Mouse (Mus musculus) lung, postnatal 0 days (tissue): Measurements from ENCODE around the gene Rb1. TPM values are rescaled to one million over a fixed set of nuclear protein-coding genes. Genes with fewer than 3 reads are reported as not detected.

ENCODE experiments used
- ATAC-seq: fragments of 200-750 bp; cut with Nextera tagmentation; 2 replicates; pipeline ENCODE4 v1.8.0; 2017; ENCODE audit warnings: moderate library complexity
- DNase-seq: peaks from one replicate; pipeline ENCODE4 v3.0.0-alpha.2; 2016; ENCODE audit warnings: low spot score
- H3K27ac ChIP-seq: fragments of 300-500 bp; sonication (generic); 2 replicates; pipeline ENCODE4 v1.5.1; 2014; ENCODE audit warnings: antibody characterized with exemption, mild to moderate bottlenecking, low read length, mixed read lengths
- H3K27me3 ChIP-seq: fragments of 300-500 bp; sonication (generic); replicated peaks from 2 replicates; pipeline ENCODE4 v1.6.1; 2014; ENCODE audit warnings: low read length, mixed read lengths; ENCODE audit not compliant: insufficient read depth
- H3K36me3 ChIP-seq: fragments of 300-500 bp; sonication (generic); 2 replicates; pipeline ENCODE4 v1.6.1; 2014; ENCODE audit warnings: low read length, mixed read lengths; ENCODE audit not compliant: insufficient read depth
- H3K4me1 ChIP-seq: fragments of 300-500 bp; sonication (generic); 2 replicates; pipeline ENCODE4 v1.6.1; 2014; ENCODE audit warnings: antibody characterized with exemption, low read depth, low read length, mixed read lengths; ENCODE audit not compliant: insufficient read depth
- H3K4me2 ChIP-seq: fragments of 300-500 bp; sonication (generic); replicated peaks from 2 replicates; pipeline ENCODE4 v1.6.1; 2014; ENCODE audit warnings: low read depth, mild to moderate bottlenecking, low read length, moderate library complexity, mixed read lengths
- H3K4me3 ChIP-seq: fragments of 300-500 bp; sonication (generic); 2 replicates; pipeline ENCODE4 v1.5.1; 2014; ENCODE audit warnings: low read depth, low read length
- H3K9ac ChIP-seq: fragments of 300-500 bp; sonication (generic); replicated peaks from 2 replicates; pipeline ENCODE4 v1.6.1; 2014; ENCODE audit warnings: low read depth, mild to moderate bottlenecking
- H3K9me3 ChIP-seq: fragments of 300-500 bp; sonication (generic); 2 replicates; pipeline ENCODE4 v1.6.1; 2016; ENCODE audit warnings: low read length, mixed read lengths
- CTCF ChIP-seq: IDR thresholded peaks from 2 replicates; pipeline ENCODE4 v1.5.1; 2016; ENCODE audit warnings: antibody characterized with exemption, mild to moderate bottlenecking
- EP300 ChIP-seq: IDR thresholded peaks from 2 replicates; pipeline ENCODE4 v1.6.1; 2016; ENCODE audit warnings: antibody characterized with exemption, mild to moderate bottlenecking, control low read depth
- WGBS: fragments of 180-500 bp; shearing (Covaris S2); extraction: QIAGEN DNeasy Blood & Tissue Kit; methylation state at CpG from one replicate; pipeline ENCODE4 v1.1.7; 2014; 5-methylcytosine and 5-hydroxymethylcytosine counted together
- polyA plus RNA-seq: library from polyadenylated mRNA; unstranded; fragments of >200 nt; fragmentation: Nextera tagmentation; extraction: Ambion mirVana; gene quantifications from 2 replicates; pipeline ENCODE4 v1.2.1, GENCODE M21; 2015

Gene Rb1
- polyA plus RNA-seq, 1 experiment from 2014 or later: 14.7 TPM

DNA sequence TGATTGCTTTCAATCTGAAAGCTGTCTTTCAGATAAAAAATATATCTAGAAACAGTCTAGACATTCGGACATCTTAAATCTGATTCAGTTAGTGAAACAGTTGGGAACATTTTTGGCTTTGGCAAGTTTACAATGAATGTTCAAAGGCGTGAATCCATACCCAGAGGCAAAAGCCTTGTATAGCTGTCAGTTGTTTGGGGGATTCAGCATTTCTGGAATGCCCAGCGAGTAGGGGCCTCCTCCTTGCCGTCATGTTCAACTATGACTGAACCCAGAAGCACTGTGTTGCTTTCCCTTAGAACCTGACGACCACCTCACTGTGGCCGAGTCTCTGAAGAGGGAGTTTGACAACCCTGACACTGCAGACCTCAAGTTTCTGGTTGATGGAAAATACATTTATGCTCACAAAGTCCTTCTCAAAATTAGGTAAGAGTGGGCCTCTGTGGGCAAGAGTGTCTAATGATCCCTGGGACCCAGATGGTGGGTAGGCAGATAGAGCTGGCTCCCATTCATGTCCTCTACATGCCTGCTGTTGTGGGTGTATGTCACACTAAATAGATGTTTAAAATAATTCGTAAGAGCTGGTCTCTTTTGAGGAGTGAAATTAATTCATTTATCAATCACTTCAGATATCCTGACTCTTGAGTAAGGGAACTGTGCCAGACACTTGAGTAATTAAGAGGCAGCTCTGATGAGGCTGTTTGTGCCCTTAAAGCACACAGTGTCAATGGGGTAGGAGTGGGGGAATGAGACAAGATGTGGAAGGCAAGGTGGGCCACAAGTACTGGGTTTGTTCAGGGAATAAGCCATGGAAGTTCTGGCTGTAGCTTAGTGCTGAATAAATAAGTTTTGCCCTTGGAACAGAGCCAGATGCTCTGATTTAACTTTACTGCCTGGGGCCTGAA, 151.3 kb downstream of the Rb1 start:
- 68% methylated on average over 7 of the region's 7 CpGs for WGBS
- Histone ChIP-seq H3K27me3 (no peaks in the 10 kb centered on the region), H3K4me3 (no peak overlapping the region), H3K9me3 (no peaks in the 10 kb centered on the region), H3K27ac (no peak overlapping the region), H3K4me2 (no peak overlapping the region), H3K4me1 (no peaks in the 10 kb centered on the region), H3K9ac (no peak overlapping the region), H3K36me3 (peaks cover 14% of the 10 kb centered on the region)
- ATAC-seq (no peak), DNase-seq (no peak)
- TF ChIP-seq EP300: no peak

DNA sequence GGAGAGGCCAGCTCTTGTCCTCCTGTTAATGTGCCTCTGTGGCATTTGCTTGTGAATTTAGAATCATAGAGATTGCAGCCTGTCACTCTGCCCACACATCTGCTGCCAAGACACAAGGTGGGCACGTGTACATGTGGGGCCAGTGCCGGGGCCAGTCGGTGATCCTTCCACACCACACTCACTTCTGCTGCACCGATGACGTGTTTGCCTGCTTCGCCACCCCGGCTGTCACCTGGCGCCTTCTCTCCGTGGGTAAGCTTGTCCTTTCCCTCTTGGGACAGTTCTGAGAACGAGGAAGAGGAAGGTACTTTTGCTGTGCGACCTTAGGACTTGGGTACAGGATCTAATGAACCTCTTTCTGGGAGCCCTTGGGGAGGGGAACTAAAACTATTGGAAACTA, 152.0 kb downstream of the Rb1 start:
- Histone ChIP-seq H3K9ac (no peak overlapping the region), H3K4me1 (no peaks in the 10 kb centered on the region), H3K4me2 (no peak overlapping the region), H3K27me3 (no peaks in the 10 kb centered on the region), H3K9me3 (no peaks in the 10 kb centered on the region), H3K27ac (no peak overlapping the region), H3K4me3 (no peak overlapping the region), H3K36me3 (peaks cover 14% of the 10 kb centered on the region)
- 78% methylated on average over 11 of the region's 11 CpGs for WGBS
- TF ChIP-seq EP300 (no peak), CTCF (no peak)
- DNase-seq (no peak), ATAC-seq (no peak)

DNA sequence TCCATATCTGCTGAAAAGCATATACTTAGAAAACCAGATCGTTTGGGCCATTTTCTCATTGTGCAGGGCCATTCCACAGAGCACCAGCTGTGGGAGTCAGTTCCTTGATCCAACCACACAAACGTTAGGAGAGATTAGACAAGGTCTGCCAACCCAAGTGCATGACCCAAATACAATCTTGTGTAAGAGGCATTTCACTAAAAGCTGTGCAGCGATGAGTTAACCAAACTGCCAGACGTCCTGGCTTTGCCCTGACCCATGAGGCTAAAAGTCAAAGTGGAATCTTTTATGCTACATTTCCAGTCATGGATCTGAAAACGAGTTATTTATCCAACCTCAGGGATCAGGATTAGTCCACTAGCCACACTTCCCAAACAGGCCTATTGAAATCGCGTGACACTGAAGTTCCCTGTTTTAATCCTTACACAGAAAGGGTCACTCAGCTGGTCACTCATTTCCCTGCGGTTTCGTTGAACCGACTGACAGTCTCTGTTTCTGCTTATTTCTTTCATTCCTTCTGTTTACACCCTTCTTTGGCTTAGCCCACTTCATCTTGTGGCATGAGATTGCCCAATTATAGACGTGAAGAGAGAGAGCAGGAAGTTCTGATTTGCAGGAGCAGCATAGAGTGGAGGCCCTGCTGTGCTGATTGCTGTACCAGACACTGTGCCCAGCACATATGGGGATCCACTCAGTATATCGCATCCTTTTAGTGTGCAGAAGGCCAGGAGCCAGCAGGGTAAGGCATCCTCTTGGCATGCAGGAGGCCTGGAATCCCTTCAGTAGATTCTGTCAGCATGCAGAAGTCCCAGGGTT, 153.2 kb downstream of the Rb1 start:
- Histone ChIP-seq H3K9me3 (no peaks in the 10 kb centered on the region), H3K27ac (no peak overlapping the region), H3K9ac (no peak overlapping the region), H3K4me3 (no peak overlapping the region), H3K27me3 (no peaks in the 10 kb centered on the region), H3K36me3 (peaks cover 9% of the 10 kb centered on the region), H3K4me2 (no peak overlapping the region), H3K4me1 (no peaks in the 10 kb centered on the region)
- TF ChIP-seq EP300 (peak; percentile 7; the same call in 1 of the 2 replicates), CTCF (no peak)
- ATAC-seq: peak; percentile 63
- peak; percentile 63 for DNase-seq
- WGBS: 69% methylated on average over 12 of the region's 12 CpGs

DNA sequence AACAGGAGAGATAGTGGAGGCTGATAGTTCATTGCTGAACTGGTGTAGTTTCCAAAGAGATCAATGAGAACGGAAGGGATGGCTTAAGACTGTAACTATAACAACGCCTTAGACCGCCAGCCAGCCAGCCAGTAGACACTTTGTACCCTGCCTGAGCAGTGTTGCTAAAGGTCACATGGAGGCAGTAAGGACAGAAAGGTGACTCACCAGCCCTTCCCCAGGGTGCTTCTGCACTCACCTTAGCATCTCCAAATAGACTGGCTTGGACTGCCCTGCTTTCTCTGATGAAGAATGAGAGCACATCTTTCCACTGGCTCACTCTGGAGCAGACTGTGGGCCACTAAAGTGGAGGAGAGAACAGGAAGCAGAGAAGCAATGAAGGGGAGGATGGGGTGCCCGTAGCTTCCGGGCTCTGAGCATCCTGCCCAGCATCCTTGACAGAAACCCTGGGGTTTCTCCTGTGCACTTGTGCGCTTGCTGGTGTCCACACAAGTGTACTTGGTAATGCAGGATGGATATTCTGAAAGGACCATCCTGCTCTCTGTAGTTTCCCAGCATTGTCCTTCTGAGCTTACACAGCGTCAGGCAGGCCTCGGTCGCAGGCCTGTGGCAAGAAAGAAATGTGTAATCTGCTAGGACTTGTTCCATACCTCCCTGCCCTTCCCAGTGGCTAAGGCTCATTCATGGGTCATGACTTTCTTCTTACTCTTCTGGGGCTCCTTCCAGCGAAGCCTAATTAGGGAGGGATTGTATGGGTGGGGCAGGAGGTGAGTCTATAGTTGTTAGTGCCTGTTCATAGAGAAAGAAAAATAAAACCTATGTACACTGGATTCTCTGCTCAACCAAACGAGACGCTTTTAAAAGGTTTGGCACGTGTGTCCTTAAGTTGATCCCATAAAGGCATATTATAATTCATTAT, 155.4 kb downstream of the Rb1 start:
- WGBS: 93% methylated on average over 13 of the region's 13 CpGs
- Histone ChIP-seq H3K27me3 (no peaks in the 10 kb centered on the region), H3K4me2 (no peak overlapping the region), H3K36me3 (0 out of 2 replicates have a peak, but pooled peaks cover 4% of the 10 kb centered on the region), H3K4me3 (no peak overlapping the region), H3K27ac (no peak overlapping the region), H3K4me1 (no peaks in the 10 kb centered on the region), H3K9me3 (no peaks in the 10 kb centered on the region), H3K9ac (no peak overlapping the region)
- ATAC-seq (no peak), DNase-seq (no peak)
- no peak for TF ChIP-seq CTCF
- TF ChIP-seq EP300: no peak

DNA sequence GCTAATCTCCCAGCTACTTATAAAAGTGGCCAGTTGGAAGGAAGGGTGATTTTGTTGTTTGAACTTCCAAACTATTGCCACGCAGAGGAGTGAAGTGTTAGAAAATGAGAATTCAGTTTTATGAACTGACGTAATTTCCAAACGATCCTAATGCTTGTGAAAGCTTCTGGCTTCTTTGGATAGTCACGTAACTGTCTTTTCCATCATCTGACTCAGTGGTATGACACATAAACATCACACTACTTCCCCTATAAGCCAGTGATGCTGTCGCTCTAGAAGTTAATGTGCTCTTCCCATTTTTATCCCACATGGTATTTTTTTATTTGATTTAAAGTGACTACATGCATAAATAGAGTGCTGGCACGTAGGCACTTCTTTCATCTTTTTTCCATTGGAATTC, 157.0 kb downstream of the Rb1 start:
- no peak for TF ChIP-seq EP300
- TF ChIP-seq CTCF: no peak
- Histone ChIP-seq H3K36me3 (0 out of 2 replicates have a peak, but pooled peaks cover 5% of the 10 kb centered on the region), H3K9me3 (no peaks in the 10 kb centered on the region), H3K4me3 (no peak overlapping the region), H3K9ac (no peak overlapping the region), H3K27ac (no peak overlapping the region; the same call in 1 of the 2 replicates), H3K4me1 (no peaks in the 10 kb centered on the region), H3K27me3 (no peaks in the 10 kb centered on the region), H3K4me2 (no peak overlapping the region)
- 86% methylated on average over 6 of the region's 6 CpGs for WGBS
- peak; percentile 40 for DNase-seq
- no peak for ATAC-seq
